Mouse (Mus musculus) midbrain, embryonic 14.5 days (tissue): ENCODE data around the gene Foxj2. TPM values are rescaled to one million over a fixed set of nuclear protein-coding genes. Genes with fewer than 3 reads are reported as not detected.

ENCODE experiments used
- ATAC-seq: fragments of 200-750 bp; cut with Nextera tagmentation; 2 replicates; pipeline ENCODE4 v1.8.0; 2017; ENCODE audit warnings: moderate number of reproducible peaks, moderate library complexity; ENCODE audit not compliant: low FRiP score, low TSS enrichment
- DNase-seq: peaks from one replicate; pipeline ENCODE4 v3.0.0-alpha.2; 2015
- H3K27ac ChIP-seq: fragments of 300-500 bp; sonication (generic); replicated peaks from 2 replicates; pipeline ENCODE4 v1.5.1; 2014; ENCODE audit warnings: mild to moderate bottlenecking, low read depth, low read length, moderate library complexity
- H3K27me3 ChIP-seq: fragments of 300-500 bp; sonication (generic); 2 replicates; pipeline ENCODE4 v1.6.1; 2014; ENCODE audit warnings: low read length, control low read depth, mixed read lengths; ENCODE audit not compliant: control insufficient read depth, insufficient read depth
- H3K36me3 ChIP-seq: fragments of 300-500 bp; sonication (generic); 2 replicates; pipeline ENCODE4 v1.6.1; 2014; ENCODE audit warnings: low read length, control low read depth; ENCODE audit not compliant: control insufficient read depth, insufficient read depth
- H3K4me1 ChIP-seq: fragments of 300-500 bp; sonication (generic); 2 replicates; pipeline ENCODE4 v1.6.1; 2014; ENCODE audit warnings: mild to moderate bottlenecking, antibody characterized with exemption, low read length, control low read depth; ENCODE audit not compliant: control insufficient read depth, insufficient read depth
- H3K4me2 ChIP-seq: fragments of 300-500 bp; sonication (generic); 2 replicates; pipeline ENCODE4 v1.6.1; 2014; ENCODE audit warnings: mild to moderate bottlenecking, low read length, moderate library complexity
- H3K4me3 ChIP-seq: fragments of 300-500 bp; sonication (generic); replicated peaks from 2 replicates; pipeline ENCODE4 v1.5.1; 2014; ENCODE audit warnings: low read depth, low read length
- H3K9ac ChIP-seq: fragments of 300-500 bp; sonication (generic); replicated peaks from 2 replicates; pipeline ENCODE4 v1.6.1; 2014; ENCODE audit warnings: mild to moderate bottlenecking, low read length, moderate library complexity
- H3K9me3 ChIP-seq: fragments of 300-500 bp; sonication (generic); 2 replicates; pipeline ENCODE4 v1.6.1; 2016; ENCODE audit warnings: low read length, control low read depth, mixed read lengths; ENCODE audit not compliant: control insufficient read depth
- WGBS: fragments of 180-500 bp; shearing (Covaris S2); extraction: QIAGEN DNeasy Blood & Tissue Kit; methylation state at CpG from one replicate; pipeline ENCODE4 v1.1.7; 2014; 5-methylcytosine and 5-hydroxymethylcytosine counted together
- polyA plus RNA-seq: library from polyadenylated mRNA; unstranded; fragments of >200 nt; fragmentation: Nextera tagmentation; extraction: Ambion mirVana; gene quantifications from 2 replicates; pipeline ENCODE4 v1.2.1, GENCODE M21; 2014

Foxj2 gene
- polyA plus RNA-seq, 1 experiment from 2014 or later = 9.0 TPM

GRCm38 (mm10) chr6:122786275-122786674 is 33.4 kb upstream of the Foxj2 start:
- WGBS = 27% methylated on average over 5 of the region's 5 CpGs
- DNase-seq = peak; percentile 90
- ATAC-seq = no peak

GRCm38 (mm10) chr6:122795254-122795935 is 24.3 kb upstream of the Foxj2 start:
- DNase-seq (no peak), ATAC-seq (no peak)
- no peak overlapping the region for H3K9ac ChIP-seq
- H3K9me3 ChIP-seq = no peaks in the 10 kb centered on the region
- no peak overlapping the region for H3K4me2 ChIP-seq
- H3K4me3 ChIP-seq = no peak overlapping the region
- H3K36me3 ChIP-seq = no peaks in the 10 kb centered on the region
- H3K27ac ChIP-seq = no peak overlapping the region
- H3K27me3 ChIP-seq = no peaks in the 10 kb centered on the region
- H3K4me1 ChIP-seq = no peaks in the 10 kb centered on the region
- WGBS = 81% methylated on average over 8 of the region's 8 CpGs

More at GRCm38 (mm10) chr6:122786275-122786674, 33.4 kb upstream of the Foxj2 start:
- H3K9ac ChIP-seq = no peak overlapping the region
- no peaks in the 10 kb centered on the region for H3K9me3 ChIP-seq
- no peaks in the 10 kb centered on the region for H3K27me3 ChIP-seq
- no peak overlapping the region for H3K27ac ChIP-seq
- H3K4me2 ChIP-seq = no peak overlapping the region
- no peaks in the 10 kb centered on the region for H3K36me3 ChIP-seq
- H3K4me1 ChIP-seq = no peaks in the 10 kb centered on the region
- no peak overlapping the region for H3K4me3 ChIP-seq

GRCm38 (mm10) chr6:122800640-122801300 is 18.9 kb upstream of the Foxj2 start:
- Histone ChIP-seq H3K4me3 (peak overlapping the region; percentile 58), H3K4me1 (peaks cover 5% of the 10 kb centered on the region; the same call in 1 of the 2 replicates), H3K27ac (no peak overlapping the region), H3K9me3 (no peaks in the 10 kb centered on the region), H3K4me2 (peak overlapping the region; percentile 91), H3K27me3 (peaks cover 6% of the 10 kb centered on the region; the same call in 1 of the 2 replicates), H3K9ac (peak overlapping the region; percentile 71), H3K36me3 (no peaks in the 10 kb centered on the region)
- DNase-seq (no peak), ATAC-seq (no peak)
- 42% methylated on average over 10 of the region's 10 CpGs for WGBS

GRCm38 (mm10) chr6:122801301-122801800 is 18.4 kb upstream of the Foxj2 start, which contains the start of gene Slc2a3:
Gene Slc2a3, minus strand, starts transcription at chr6:122801640.
- DNase-seq (no peak), ATAC-seq (peak; percentile 53)
- Histone ChIP-seq H3K27ac (peak within 1 kb of the TSS; percentile 52), H3K4me3 (peak within 1 kb of the TSS; percentile 58), H3K4me1 (peaks cover 5% of the 10 kb centered on the region; the same call in 1 of the 2 replicates), H3K9me3 (no peaks in the 10 kb centered on the region), H3K9ac (peak within 1 kb of the TSS; percentile 71), H3K4me2 (peak within 1 kb of the TSS; percentile 91), H3K27me3 (peaks cover 6% of the 10 kb centered on the region; the same call in 1 of the 2 replicates), H3K36me3 (no peaks in the 10 kb centered on the region)
- under 1% methylated on average over 46 of the region's 46 CpGs for WGBS

- no peaks in the 10 kb centered on the region for H3K36me3 ChIP-seq
- 2% methylated on average over 34 of the region's 34 CpGs for WGBS
- DNase-seq = peak; percentile 72
Measured at GRCm38 (mm10) chr6:122801801-122802514, 17.8 kb upstream of the Foxj2 start.

GRCm38 (mm10) chr6:122804418-122804817 is 15.3 kb upstream of the Foxj2 start:
- H3K27ac ChIP-seq = no peak overlapping the region
- no peak; the same call in 1 of the 2 replicates for ATAC-seq
- peak; percentile 78 for DNase-seq
- H3K4me1 ChIP-seq = peaks cover 5% of the 10 kb centered on the region; the same call in 1 of the 2 replicates
- no peak overlapping the region for H3K4me2 ChIP-seq
- no peaks in the 10 kb centered on the region for H3K9me3 ChIP-seq
- H3K4me3 ChIP-seq = no peak overlapping the region
- H3K36me3 ChIP-seq = no peaks in the 10 kb centered on the region
- H3K27me3 ChIP-seq = peaks cover 6% of the 10 kb centered on the region; the same call in 1 of the 2 replicates
- no peak overlapping the region for H3K9ac ChIP-seq
- WGBS = 28% methylated on average over 5 of the region's 5 CpGs

More at GRCm38 (mm10) chr6:122801801-122802514, 17.8 kb upstream of the Foxj2 start:
- peak; percentile 73 for ATAC-seq
- H3K4me2 ChIP-seq = peak overlapping the region; percentile 91
- peak overlapping the region; percentile 58 for H3K4me3 ChIP-seq
- peaks cover 6% of the 10 kb centered on the region; the same call in 1 of the 2 replicates for H3K27me3 ChIP-seq
- no peaks in the 10 kb centered on the region for H3K9me3 ChIP-seq
- H3K4me1 ChIP-seq = peaks cover 5% of the 10 kb centered on the region; the same call in 1 of the 2 replicates
- peak overlapping the region; percentile 52 for H3K27ac ChIP-seq
- peak overlapping the region; percentile 71 for H3K9ac ChIP-seq

- H3K9me3 ChIP-seq = no peaks in the 10 kb centered on the region
- H3K4me2 ChIP-seq = peak overlapping the region; percentile 71
- H3K4me3 ChIP-seq = peak overlapping the region; percentile 66
- WGBS = 2% methylated on average over 11 of the region's 11 CpGs
- DNase-seq (no peak), ATAC-seq (peak; percentile 4; the same call in 1 of the 2 replicates)
- H3K27ac ChIP-seq = peak overlapping the region; percentile 95
- peak overlapping the region; percentile 52 for H3K9ac ChIP-seq
- H3K4me1 ChIP-seq = peaks cover 8% of the 10 kb centered on the region; the same call in 1 of the 2 replicates
- no peaks in the 10 kb centered on the region for H3K27me3 ChIP-seq
- H3K36me3 ChIP-seq = no peaks in the 10 kb centered on the region
Measured at GRCm38 (mm10) chr6:122810022-122810614, 9.6 kb upstream of the Foxj2 start.
